Mouse (Mus musculus): ENCODE data around the gene Rsph3a.
"Not testable (repeated sequence)": the region's sequence is repeated elsewhere in the genome, so short reads cannot be mapped to it uniquely, and the experiment has no call there.

- not testable (repeated sequence) for TF ChIP-seq FLI1 (IDR thresholded peaks at IDR 0.05; ENCODE audit: low read length); GATA1 (IDR thresholded peaks at IDR 0.05; ENCODE audit: borderline replicate concordance, low read length)
Measured at GRCm38 (mm10) chr17:7951333-7951732, 5.9 kb downstream of the Rsph3a start.

Measured in megakaryocyte, embryonic 14.5 days (primary cell).